Mouse (Mus musculus) stomach, embryonic 15.5 days (tissue): ENCODE data around the gene Wbp2nl. TPM values are rescaled to one million over a fixed set of nuclear protein-coding genes. Genes with fewer than 3 reads are reported as not detected.

Experiments
- ATAC-seq: fragments of 200-750 bp; cut with Nextera tagmentation; 2 replicates; pipeline ENCODE4 v1.8.0; 2017; ENCODE audit warnings: low read depth, moderate number of reproducible peaks, moderate TSS enrichment; ENCODE audit not compliant: insufficient read depth, low FRiP score
- H3K27ac ChIP-seq: fragments of 300-500 bp; sonication (generic); 2 replicates; pipeline ENCODE4 v1.5.1; 2015; ENCODE audit warnings: mild to moderate bottlenecking, inconsistent platforms
- H3K27me3 ChIP-seq: fragments of 300-500 bp; sonication (generic); replicated peaks from 2 replicates; pipeline ENCODE4 v1.6.1; 2015; ENCODE audit warnings: inconsistent platforms
- H3K36me3 ChIP-seq: fragments of 300-500 bp; sonication (generic); 2 replicates; pipeline ENCODE4 v1.6.1; 2015; ENCODE audit warnings: inconsistent platforms
- H3K4me1 ChIP-seq: fragments of 300-500 bp; sonication (generic); 2 replicates; pipeline ENCODE4 v1.6.1; 2015; ENCODE audit warnings: inconsistent platforms
- H3K4me2 ChIP-seq: fragments of 300-500 bp; sonication (generic); 2 replicates; pipeline ENCODE4 v1.6.1; 2015; ENCODE audit warnings: mild to moderate bottlenecking, inconsistent platforms
- H3K4me3 ChIP-seq: fragments of 300-500 bp; sonication (generic); replicated peaks from 2 replicates; pipeline ENCODE4 v1.5.1; 2015; ENCODE audit warnings: inconsistent platforms
- H3K9ac ChIP-seq: fragments of 300-500 bp; sonication (generic); 2 replicates; pipeline ENCODE4 v1.6.1; 2015; ENCODE audit warnings: inconsistent platforms
- H3K9me3 ChIP-seq: fragments of 300-500 bp; sonication (generic); 2 replicates; pipeline ENCODE4 v1.6.1; 2016; ENCODE audit warnings: inconsistent platforms
- WGBS: fragments of 180-500 bp; shearing (Covaris S2); methylation state at CpG from one replicate; pipeline ENCODE4 v1.1.7; 2015; 5-methylcytosine and 5-hydroxymethylcytosine counted together
- polyA plus RNA-seq: library from polyadenylated mRNA; unstranded; fragments of >200 nt; fragmentation: Nextera tagmentation; extraction: Ambion mirVana; gene quantifications from 2 replicates; pipeline ENCODE4 v1.2.1, GENCODE M21; 2015

Gene Wbp2nl
- polyA plus RNA-seq, 1 experiment from 2014 or later: 0.12 TPM

GRCm38 (mm10) chr15:82274927-82275901 lies 23.5 kb upstream of the Wbp2nl start:
- Histone ChIP-seq H3K9ac (peak overlapping the region; percentile 52), H3K36me3 (no peaks in the 10 kb centered on the region), H3K4me3 (peak overlapping the region; percentile 53), H3K4me1 (peaks cover 17% of the 10 kb centered on the region), H3K9me3 (no peaks in the 10 kb centered on the region), H3K4me2 (peak overlapping the region; percentile 97), H3K27me3 (peaks cover 40% of the 10 kb centered on the region), H3K27ac (no peak overlapping the region)
- ATAC-seq: 0 out of 2 replicates have a peak, but pooled peaks have one; percentile 12
- under 1% methylated on average over 85 of the region's 86 CpGs for WGBS

DNA sequence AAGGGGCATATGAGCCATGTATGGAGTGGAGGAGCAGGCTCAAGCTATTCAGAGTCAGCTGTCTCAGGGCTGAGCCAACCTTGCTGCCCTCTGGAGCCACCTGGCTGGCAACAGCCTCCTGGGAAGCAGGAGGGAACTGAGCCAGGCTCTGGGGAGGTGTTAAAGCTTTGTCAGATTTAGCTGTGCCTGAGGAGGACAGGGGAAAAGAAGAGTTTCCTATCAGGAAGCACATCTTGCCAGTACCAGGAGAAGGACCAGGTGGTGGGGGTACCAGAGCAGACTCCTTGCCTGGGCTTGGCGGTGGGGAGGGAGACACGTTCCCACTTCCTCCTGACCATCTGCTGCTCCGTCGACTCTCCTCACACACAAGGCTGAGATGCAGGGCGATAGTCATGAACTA lies 21.2 kb upstream of the Wbp2nl start:
- Histone ChIP-seq H3K4me3 (no peak overlapping the region), H3K27me3 (peaks cover 35% of the 10 kb centered on the region), H3K9me3 (no peaks in the 10 kb centered on the region), H3K4me1 (peaks cover 17% of the 10 kb centered on the region), H3K27ac (no peak overlapping the region), H3K9ac (no peak overlapping the region), H3K4me2 (no peak overlapping the region), H3K36me3 (no peaks in the 10 kb centered on the region)
- no peak for ATAC-seq
- 68% methylated on average over 5 of the region's 5 CpGs for WGBS

- H3K27me3 ChIP-seq: peaks cover 9% of the 10 kb centered on the region
- H3K4me2 ChIP-seq: no peak overlapping the region
- H3K4me3 ChIP-seq: no peak overlapping the region
- no peaks in the 10 kb centered on the region for H3K36me3 ChIP-seq
- H3K9ac ChIP-seq: no peak overlapping the region
- WGBS: 68% methylated on average over 4 of the region's 4 CpGs
- no peaks in the 10 kb centered on the region for H3K9me3 ChIP-seq
- ATAC-seq: no peak
- peaks cover 6% of the 10 kb centered on the region; the same call in 1 of the 2 replicates for H3K4me1 ChIP-seq
- H3K27ac ChIP-seq: no peak overlapping the region
Observed at GRCm38 (mm10) chr15:82280638-82281037, 18.1 kb upstream of the Wbp2nl start.

DNA sequence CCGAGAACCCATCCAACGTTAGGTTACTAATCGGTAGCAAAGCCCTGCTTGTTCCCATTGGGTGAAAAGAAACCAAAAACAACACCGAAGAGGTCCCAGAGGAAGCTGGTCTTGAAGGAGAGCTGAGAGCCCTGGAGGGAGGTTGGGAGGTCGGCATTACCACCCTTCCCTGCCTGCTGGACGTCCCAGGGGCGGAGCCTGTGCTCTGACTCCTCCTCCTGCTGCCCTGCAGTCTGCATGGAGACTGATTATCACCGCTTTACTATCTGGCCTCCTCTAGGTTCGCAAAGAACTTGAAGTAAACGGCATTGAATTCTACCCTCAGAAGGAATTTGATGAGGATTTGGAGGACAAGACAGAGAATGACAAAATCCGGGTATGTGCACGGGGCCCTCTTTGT lies 12.6 kb upstream of the Wbp2nl start:
- H3K27ac ChIP-seq: no peak overlapping the region
- no peak overlapping the region for H3K4me2 ChIP-seq
- no peak for ATAC-seq
- WGBS: 58% methylated on average over 12 of the region's 12 CpGs
- no peaks in the 10 kb centered on the region for H3K9me3 ChIP-seq
- H3K9ac ChIP-seq: no peak overlapping the region
- H3K36me3 ChIP-seq: no peaks in the 10 kb centered on the region
- no peak overlapping the region for H3K4me3 ChIP-seq
- no peaks in the 10 kb centered on the region for H3K27me3 ChIP-seq
- H3K4me1 ChIP-seq: no peaks in the 10 kb centered on the region

GRCm38 (mm10) chr15:82290252-82290651 lies 8.5 kb upstream of the Wbp2nl start:
- ATAC-seq: no peak
- 94% methylated on average over 7 of the region's 7 CpGs for WGBS
- no peak overlapping the region for H3K9ac ChIP-seq
- H3K4me3 ChIP-seq: no peak overlapping the region
- H3K27ac ChIP-seq: no peak overlapping the region
- no peaks in the 10 kb centered on the region for H3K9me3 ChIP-seq
- H3K4me1 ChIP-seq: peaks cover 13% of the 10 kb centered on the region; the same call in 1 of the 2 replicates
- H3K36me3 ChIP-seq: no peaks in the 10 kb centered on the region
- H3K27me3 ChIP-seq: no peaks in the 10 kb centered on the region
- H3K4me2 ChIP-seq: no peak overlapping the region

GRCm38 (mm10) chr15:82292851-82293250 lies 5.9 kb upstream of the Wbp2nl start:
- Histone ChIP-seq H3K27me3 (no peaks in the 10 kb centered on the region), H3K9ac (no peak overlapping the region), H3K4me3 (no peak overlapping the region), H3K36me3 (no peaks in the 10 kb centered on the region), H3K9me3 (no peaks in the 10 kb centered on the region), H3K4me1 (peaks cover 13% of the 10 kb centered on the region; the same call in 1 of the 2 replicates), H3K4me2 (peak overlapping the region; percentile 45; the same call in 1 of the 2 replicates), H3K27ac (no peak overlapping the region)
- WGBS: 24% methylated on average over 5 of the region's 5 CpGs
- ATAC-seq: no peak

DNA sequence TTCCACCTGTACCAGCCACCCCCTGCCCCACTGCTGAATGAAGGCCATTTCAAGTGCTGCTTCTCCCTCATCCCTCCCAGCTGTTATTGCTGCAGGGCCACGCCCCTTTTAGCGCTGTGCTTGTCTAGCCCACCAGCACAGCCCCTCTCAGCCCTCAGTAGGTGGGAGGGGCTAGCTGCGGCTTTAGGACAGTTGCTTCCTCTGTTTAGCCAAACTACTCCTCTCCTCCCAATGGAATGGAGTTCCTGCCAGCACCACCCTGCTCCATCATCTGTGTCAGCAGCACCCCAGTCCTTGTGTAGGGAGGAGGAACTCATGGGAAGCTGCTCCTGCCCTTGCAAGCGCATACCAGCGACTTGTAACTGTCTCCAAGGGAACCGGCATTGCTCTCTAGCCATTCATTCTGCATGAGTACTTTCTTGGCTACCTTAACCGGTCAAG lies 5.5 kb upstream of the Wbp2nl start:
- H3K4me3 ChIP-seq: 0 out of 2 replicates have a peak overlapping the region, but pooled peaks have one; percentile 2
- peaks cover 13% of the 10 kb centered on the region; the same call in 1 of the 2 replicates for H3K4me1 ChIP-seq
- H3K4me2 ChIP-seq: peak overlapping the region; percentile 45
- no peaks in the 10 kb centered on the region for H3K36me3 ChIP-seq
- WGBS: 13% methylated on average over 7 of the region's 7 CpGs
- H3K9ac ChIP-seq: no peak overlapping the region
- no peaks in the 10 kb centered on the region for H3K9me3 ChIP-seq
- H3K27me3 ChIP-seq: no peaks in the 10 kb centered on the region
- peak; percentile 50 for ATAC-seq
- H3K27ac ChIP-seq: no peak overlapping the region

GRCm38 (mm10) chr15:82294059-82294458 lies 4.7 kb upstream of the Wbp2nl start:
- no peak overlapping the region for H3K27ac ChIP-seq
- H3K9ac ChIP-seq: no peak overlapping the region
- H3K4me1 ChIP-seq: peaks cover 13% of the 10 kb centered on the region; the same call in 1 of the 2 replicates
- no peak for ATAC-seq
- no peaks in the 10 kb centered on the region for H3K36me3 ChIP-seq
- no peaks in the 10 kb centered on the region for H3K27me3 ChIP-seq
- 37% methylated on average over 8 of the region's 8 CpGs for WGBS
- no peak overlapping the region for H3K4me3 ChIP-seq
- H3K4me2 ChIP-seq: peak overlapping the region; percentile 4; the same call in 1 of the 2 replicates
- H3K9me3 ChIP-seq: no peaks in the 10 kb centered on the region

- Histone ChIP-seq H3K9ac (no peak overlapping the region), H3K4me1 (no peaks in the 10 kb centered on the region), H3K27ac (peak overlapping the region; percentile 44; the same call in 1 of the 2 replicates), H3K9me3 (no peaks in the 10 kb centered on the region), H3K4me2 (no peak overlapping the region), H3K4me3 (no peak overlapping the region), H3K36me3 (no peaks in the 10 kb centered on the region), H3K27me3 (no peaks in the 10 kb centered on the region)
- ATAC-seq: peak; percentile 93
- WGBS: 57% methylated on average over 3 of the region's 3 CpGs
Observed at GRCm38 (mm10) chr15:82307107-82307506, 8.4 kb downstream of the Wbp2nl start.

DNA sequence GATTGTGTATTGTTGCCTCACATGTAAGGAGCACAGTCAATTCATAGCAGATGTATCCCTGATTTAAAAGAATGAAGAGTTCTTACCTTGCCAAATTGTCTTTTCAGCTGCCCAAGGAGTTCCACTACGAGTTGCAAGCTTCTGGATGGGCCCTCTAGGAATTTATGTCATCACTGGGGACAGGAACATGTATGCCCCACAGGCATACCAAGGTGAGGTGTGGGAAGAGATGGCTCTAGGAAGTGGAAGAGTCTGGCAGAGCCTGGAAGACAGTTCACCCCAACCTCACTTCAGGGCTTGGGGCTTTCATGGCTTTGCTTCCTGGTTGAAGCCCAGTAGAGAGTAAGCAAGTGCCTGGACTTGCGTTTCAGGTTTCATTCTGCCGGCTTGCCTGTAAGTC lies 9.7 kb downstream of the Wbp2nl start:
- no peak for ATAC-seq
- no peak overlapping the region for H3K27ac ChIP-seq
- H3K27me3 ChIP-seq: no peaks in the 10 kb centered on the region
- H3K9ac ChIP-seq: no peak overlapping the region
- WGBS: 60% methylated on average over 3 of the region's 3 CpGs
- H3K4me3 ChIP-seq: no peak overlapping the region
- H3K36me3 ChIP-seq: no peaks in the 10 kb centered on the region
- no peaks in the 10 kb centered on the region for H3K9me3 ChIP-seq
- H3K4me2 ChIP-seq: no peak overlapping the region
- no peaks in the 10 kb centered on the region for H3K4me1 ChIP-seq

DNA sequence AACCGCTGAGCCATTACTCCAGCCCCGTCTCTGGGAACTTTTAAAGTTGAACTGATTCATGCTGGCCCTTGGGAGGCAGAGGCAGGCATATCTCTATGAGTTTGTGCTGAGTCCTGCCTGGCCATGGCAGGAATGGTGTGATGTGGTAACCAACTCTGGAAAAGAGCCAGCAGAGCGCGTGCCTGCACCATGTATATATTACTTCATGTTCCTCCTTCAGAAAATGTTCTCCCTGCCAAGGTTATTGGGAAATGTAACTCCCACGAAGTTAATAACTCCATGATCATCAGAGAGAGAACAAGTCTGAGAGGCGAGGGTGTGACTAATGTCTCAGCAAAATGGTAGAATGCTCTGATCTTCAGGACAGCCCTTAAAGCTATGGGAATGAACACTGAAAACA lies 19.1 kb downstream of the Wbp2nl start:
- no peak overlapping the region for H3K9ac ChIP-seq
- H3K9me3 ChIP-seq: no peaks in the 10 kb centered on the region
- no peak for ATAC-seq
- no peaks in the 10 kb centered on the region for H3K27me3 ChIP-seq
- 82% methylated on average over 6 of the region's 6 CpGs for WGBS
- no peak overlapping the region for H3K4me2 ChIP-seq
- H3K4me3 ChIP-seq: no peak overlapping the region
- no peak overlapping the region for H3K27ac ChIP-seq
- no peaks in the 10 kb centered on the region for H3K36me3 ChIP-seq
- peaks cover 2% of the 10 kb centered on the region; the same call in 1 of the 2 replicates for H3K4me1 ChIP-seq

DNA sequence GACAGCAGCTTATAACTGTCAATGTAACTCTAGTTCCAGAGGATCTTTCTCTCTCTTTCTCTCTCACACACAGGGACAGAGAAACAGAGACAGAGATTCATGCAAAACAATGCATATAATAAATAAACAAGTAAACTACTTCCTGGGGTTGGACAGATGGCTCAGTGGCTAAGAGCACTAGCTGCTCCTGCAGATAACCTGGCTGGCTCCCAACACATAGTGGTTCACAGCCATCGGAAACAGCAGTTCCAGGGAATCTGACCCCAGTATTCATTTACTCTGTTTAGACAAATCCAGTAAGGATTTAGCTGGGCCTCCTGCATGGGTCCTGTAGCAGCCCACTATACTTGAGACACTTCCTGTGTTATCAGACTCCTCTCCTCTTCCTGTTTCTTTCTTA lies 20.9 kb downstream of the Wbp2nl start:
- H3K27me3 ChIP-seq: no peaks in the 10 kb centered on the region
- H3K4me2 ChIP-seq: no peak overlapping the region
- 48% methylated on average over 1 of the region's 1 CpGs for WGBS
- no peak for ATAC-seq
- no peaks in the 10 kb centered on the region for H3K9me3 ChIP-seq
- H3K36me3 ChIP-seq: no peaks in the 10 kb centered on the region
- H3K4me3 ChIP-seq: no peak overlapping the region
- H3K9ac ChIP-seq: no peak overlapping the region
- no peak overlapping the region for H3K27ac ChIP-seq
- H3K4me1 ChIP-seq: peaks cover 6% of the 10 kb centered on the region; the same call in 1 of the 2 replicates
